Mouse (Mus musculus) gastrocnemius, postnatal 4 days (tissue): ENCODE results near the gene Pgd. TPM values are rescaled to one million over a fixed set of nuclear protein-coding genes. Genes with fewer than 3 reads are reported as not detected.
"Not testable (repeated sequence)": the region's sequence is repeated elsewhere in the genome, so short reads cannot be mapped to it uniquely, and the experiment has no call there.

Experiments used
- DNase-seq, 2 experiments: peaks; one replicate each; pipeline ENCODE4 v3.0.0; 2021 to 2022; ENCODE audit warnings: low spot score in 2 of 2, mixed read lengths in 2 of 2
- total RNA-seq, 2 experiments: library from RNA; stranded (reverse); gene quantifications; 2 replicates each; pipeline ENCODE4 v1.2.3; 2021

Pgd gene
- total RNA-seq, 2 experiments from 2014 or later, result 42.5 to 47.9 TPM

DNA sequence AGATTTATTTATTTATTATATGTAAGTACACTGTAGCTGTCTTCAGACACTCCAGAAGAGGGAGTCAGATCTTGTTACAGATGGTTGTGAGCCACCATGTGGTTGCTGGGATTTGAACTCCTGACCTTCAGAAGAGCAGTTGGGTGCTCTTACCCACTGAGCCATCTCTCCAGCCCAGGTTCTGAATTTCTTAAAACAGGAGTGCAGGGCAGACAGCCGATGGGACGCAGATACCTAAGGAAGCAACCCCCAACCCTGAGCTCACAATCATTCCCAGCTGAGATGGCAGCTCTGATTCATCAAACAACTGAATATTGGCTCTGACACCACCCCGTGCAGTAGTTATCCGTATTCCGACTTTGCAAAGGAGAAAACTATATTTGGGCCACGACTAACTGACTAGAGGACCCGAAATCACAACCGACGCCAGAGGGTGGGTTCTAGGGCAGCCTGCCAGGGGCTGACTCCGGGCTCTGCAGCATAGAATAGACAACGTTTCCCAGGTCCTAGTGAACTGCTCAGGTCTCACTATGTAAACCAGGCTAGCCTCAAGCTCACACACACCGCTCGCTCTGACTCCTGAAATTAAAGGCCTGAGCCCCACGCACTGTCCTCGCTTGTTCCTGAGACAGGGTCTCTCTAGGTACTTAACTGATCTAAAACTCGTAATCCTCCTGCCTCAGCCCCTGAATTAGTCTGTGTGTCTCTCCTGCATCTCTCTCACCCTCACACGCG is 30.3 kb downstream of the Pgd start:
- DNase-seq, result no peak

DNA sequence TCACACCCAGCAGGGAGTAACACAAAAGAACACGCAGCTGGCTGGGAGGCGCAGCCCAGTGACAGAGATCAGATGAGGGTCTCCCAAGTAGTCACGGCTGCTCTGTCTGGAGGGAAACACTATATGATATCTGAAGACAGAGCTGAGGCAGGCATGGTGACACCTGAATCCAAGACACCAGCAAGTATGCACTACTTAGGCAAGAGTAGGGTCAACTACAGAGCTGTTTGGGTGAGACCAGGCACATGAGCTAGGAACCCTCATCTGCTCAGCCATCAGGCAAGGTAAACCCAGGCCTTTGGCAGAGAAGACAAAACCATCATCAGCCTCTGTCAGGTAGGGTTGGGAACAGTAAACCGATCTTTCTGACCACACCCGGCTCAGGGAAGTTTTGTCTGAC is 33.2 kb downstream of the Pgd start:
- DNase-seq, result no peak

DNA sequence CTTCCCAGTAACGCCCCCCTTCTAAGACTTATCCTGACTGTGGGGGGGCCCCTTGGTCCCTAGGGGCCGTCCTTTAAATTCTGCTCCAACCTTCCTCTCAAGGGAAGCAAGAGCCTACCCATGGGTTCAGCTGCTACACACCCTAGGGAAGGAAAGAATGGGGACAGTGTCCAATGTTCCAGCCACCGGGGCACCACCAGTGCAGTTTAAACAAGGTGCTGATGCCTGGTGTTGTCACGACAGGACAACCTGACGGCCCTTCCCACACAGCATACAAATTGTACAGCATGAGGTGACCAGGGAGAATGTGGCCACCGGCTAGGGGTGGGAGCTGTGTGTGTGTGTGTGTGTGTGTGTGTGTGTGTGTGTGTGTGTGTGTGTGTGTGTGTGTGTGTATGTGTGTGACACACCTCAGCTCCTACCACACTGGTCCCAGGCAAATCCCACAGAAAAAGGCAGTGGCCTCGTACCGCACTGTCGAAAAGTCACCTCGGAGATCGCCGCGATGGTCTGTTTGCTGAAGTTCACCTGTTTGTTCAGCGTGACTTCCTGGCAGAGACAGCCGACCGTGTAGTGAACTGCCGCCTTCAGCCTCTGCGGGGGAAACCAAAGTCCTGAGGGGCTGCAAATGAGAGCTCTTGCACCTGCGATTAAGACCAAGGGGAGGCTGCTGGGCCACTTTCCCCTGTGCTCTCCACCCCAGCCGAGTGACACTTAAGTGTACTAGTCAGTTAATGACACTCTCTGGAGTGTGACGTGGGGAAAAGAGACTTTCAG is 34.6 kb downstream of the Pgd start:
- no peak for DNase-seq

DNA sequence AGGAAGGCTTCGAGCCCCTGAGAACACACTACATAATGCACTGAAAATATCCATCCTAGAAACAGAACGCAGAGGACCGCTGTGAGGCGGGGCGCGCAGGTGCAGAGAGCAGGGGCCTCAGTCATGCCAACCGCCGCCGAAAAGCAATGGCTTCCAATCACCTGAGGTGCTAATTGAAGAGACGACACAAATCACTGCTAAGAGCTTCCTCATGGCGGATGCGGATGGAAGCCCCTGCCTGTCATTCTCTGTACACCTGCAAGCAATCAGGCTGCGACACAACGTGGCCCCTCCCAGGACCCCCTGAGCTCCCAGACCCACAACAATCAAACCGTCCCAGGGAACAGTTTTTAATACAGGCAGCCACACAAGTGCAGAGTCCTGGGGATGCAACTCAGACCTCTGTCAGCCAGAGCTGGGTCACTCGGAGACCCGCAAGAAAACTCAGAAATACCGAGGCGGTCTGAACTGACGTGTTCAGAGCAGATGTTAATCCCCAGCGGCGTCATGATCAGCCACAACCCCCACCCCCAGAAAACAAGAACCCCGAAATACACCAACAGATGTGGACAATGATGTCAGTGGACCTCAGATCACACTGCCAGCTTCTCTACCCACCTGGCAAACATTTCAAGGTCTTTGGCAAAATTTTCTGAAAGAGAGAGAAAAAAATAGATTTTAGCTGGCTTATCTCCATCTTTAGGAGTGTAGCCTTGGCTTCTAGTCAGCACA is 35.4 kb downstream of the Pgd start:
- DNase-seq, result no peak

DNA sequence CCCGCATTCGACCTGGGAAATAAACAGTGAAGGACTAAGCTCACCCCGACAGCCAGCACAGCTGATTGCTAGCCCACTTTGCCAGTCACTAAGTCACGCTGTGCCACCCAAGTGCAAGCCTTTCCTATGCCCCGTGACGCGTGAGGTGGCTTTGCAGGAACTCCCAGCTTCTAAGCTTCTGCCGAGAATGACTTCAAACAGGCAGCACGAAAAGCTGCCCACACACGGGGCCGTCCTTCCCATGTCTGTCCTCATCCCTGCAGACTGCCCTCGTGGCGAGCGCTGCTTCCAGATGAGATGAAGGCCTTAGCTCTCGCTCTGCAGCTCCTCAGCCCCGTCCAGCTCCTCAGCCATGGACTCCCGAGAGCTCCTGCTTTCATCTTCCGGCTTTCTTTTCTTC is 38.1 kb downstream of the Pgd start:
- DNase-seq, result no peak

DNA sequence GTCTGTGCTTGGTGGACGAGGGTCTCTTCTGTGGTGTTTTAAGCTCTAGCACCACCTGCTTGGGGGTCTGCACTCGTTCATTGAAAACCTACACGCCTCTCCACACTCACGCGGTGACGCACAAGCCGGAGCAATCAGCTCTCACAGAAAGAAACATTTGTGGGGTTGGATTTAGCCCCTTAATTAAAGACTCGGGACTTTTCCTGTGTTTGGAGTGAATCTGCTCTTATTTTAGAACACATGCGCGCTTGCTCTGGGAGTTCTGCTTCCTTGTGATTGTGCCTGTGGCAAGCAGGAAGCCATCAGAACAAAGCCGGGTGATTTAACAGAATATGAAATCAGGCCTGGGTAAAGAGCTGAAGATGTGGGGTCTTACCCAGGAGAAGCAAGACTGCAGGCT is 39.9 kb downstream of the Pgd start, which contains the start of gene Cort:
TSS of gene Cort (minus strand) at position 101 of the 400 bp plus-strand sequence.
- no peak for DNase-seq

DNA sequence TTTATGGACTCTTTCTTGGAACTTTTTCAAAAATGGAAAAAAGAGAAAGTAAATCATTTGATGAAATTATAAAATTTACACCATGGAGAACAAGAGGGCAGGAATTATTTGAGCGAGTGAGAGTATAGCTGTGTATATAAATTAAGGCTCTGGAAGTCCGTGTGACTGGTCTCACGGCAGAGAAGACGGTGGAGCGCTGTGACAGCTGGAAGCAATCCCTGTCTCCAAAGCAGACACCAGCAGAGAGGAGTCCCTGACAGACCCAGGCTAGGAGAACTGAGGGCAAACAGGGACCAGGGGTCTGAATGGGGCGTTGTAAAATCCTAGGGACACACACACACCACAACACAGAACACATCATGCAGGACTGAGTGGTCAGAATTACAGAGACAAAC is 40.5 kb downstream of the Pgd start:
- no peak for DNase-seq

DNA sequence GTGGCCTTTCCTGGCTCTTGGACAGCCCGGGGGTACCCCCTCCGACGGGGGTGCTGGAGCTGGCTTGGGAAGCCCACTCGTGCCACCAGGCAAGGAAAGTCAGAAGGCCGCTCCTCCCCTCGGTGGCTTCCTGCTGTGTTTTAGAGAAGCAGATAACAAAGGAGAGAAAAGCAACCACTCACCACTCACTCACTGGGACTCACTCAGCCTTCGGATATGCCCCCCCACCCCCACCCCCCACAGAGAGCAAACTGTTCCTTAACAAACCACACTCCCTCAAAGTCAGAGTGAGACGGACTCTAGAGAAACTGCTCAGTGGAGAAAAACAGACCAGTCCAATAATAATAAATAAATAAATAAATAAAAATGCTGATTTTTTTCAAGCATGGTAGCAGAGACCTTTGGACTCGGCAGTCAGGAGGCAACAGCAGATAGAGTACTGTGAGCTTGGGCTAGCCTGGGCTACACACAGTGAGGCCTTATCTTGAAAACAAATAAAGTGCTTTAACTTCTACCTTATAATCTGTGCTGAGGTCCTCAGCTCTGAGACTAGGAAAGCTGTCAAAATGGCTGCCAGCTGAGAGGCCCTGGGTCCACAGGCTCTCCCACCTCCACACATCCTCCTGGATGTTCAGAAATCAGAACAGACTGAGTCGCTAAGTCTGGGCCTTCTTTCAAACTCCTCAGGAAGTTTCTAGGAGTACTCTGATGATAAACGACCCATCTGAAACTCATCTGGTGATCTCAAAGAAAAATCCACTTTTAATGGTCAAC is 41.0 kb downstream of the Pgd start:
- no peak for DNase-seq

DNA sequence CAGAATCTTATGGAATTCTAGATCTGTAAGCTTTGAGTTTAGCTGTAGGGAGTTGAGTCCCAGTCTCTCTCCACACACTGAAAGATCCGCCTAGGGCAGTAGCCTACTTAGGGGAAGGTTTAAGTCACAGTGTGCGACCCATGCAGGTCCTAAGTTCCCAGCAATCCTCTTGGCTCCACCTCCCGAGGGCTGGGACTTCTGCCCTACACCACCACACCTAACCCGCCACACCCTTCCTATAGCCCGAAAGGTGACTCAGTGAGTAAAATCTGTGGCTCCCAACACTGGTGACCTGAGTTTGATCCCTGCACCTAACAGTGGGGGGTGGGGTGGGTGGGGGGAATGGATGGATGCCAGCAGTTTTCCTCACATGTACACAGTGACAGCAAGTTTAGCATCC is 43.1 kb downstream of the Pgd start:
- DNase-seq, result no peak

DNA sequence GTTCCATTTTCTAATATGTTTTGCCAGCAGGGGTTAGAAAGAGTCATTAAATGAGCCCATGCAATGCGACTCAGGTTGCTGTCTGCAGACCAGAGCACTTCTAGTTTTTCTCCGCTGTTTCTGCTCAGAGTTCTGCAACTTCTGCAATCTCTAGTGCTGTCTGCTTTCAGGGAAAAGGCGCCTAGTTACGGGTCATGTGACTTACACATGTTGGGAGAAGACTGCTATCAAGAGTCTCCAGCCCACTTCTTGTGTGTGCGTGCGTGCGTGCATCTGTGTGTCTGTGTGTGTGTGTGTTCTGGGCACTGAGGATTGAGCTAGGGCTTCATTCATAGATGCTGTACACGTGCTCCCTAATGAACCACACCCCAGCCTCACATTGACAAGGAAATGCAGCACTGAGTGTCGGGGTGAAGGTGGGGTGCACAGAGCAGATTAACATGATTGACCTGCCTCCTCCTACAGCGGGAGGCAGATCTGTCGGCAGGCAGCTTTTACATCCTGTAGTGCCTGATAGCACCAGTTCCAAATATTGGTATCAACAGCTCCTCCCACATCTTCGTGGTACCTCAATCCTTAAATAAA is 46.5 kb downstream of the Pgd start:
- DNase-seq, result not testable (repeated sequence)

DNA sequence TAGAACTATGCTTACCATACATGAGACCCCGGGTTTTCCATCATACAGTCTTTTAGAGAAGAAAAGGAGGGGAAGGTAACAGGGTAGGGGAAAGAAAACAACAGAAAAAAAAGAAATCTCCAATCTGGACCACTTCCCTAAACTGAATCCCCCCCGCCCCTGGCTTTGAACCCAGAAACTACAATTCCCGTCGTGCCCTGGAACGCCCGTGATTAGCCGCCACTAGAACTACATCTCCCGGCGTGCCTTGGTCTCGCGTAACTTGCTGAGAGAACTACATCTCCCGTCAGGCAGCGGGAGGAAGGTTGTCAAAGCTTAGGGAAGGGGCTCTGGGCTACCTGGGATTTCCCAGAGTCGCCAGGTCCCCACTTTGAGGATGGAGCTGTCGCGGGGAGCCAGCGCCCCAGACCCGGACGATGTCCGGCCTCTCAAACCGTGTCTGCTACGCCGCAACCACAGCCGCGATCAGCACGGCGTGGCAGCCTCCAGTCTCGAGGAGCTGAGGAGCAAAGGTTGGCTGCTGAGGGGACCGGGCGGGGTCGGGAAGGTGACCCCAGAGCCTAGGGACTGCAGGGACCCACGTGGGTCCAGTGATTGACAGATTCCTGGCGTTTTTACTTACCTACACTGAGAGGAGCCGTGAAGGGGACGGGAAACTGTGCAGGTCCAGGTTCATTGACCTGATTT is 62.6 kb downstream of the Pgd start, which contains the start of gene Dffa:
TSS of gene Dffa (plus strand) at position 272 of the 687 bp plus-strand sequence.
- peak; percentile 56 to 88 for DNase-seq

DNA sequence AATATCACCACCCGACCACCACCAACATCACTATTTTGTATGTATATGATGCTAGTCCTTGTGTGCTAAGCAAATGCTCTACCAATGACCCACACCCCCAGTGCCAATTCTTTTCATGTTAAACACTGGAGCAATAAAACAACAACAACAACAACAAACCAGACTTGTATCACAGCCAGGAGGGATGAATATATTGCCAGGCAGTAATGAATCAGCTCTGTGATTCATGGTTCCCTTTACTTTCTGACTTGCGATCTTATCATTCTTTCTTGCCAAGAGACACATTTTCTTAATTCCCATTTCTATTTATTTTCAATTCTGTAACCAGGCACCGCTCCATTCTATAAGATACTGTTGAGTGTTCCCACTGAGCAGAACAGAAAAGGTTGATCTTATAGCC is 65.1 kb downstream of the Pgd start:
- no peak for DNase-seq

DNA sequence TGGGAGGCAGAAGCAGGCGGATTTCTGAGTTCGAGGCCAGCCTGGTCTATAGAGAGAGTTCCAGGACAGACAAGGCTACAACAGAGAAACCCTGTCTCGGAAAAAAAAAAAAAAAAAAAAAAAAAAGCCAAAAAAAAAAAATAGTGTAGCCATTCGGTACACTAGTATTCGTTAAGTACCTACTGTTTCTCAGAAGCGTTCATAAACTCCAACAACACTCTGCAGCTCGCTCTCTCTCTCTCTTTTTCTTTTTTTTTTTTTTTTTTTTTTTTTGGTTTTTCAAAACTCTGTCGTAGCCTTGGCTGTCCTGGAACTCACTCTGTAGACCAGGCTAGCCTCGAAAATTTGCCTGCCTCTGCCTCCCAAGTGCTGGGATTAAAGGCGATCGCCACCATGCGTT is 66.1 kb downstream of the Pgd start:
- not testable (repeated sequence) for DNase-seq

Other genes with a start within 250 kb of the Pgd start
- gene Pex14, start 66.9 kb downstream of the Pgd start, total RNA-seq, result 10 to 100 TPM; 29.0 to 30.3 TPM
- 10 to 100 TPM; 33.0 TPM for gene Dffa, start 62.6 kb downstream of the Pgd start, total RNA-seq
- gene Cort, start 40.0 kb downstream of the Pgd start, total RNA-seq, result 1 to 10 TPM in 1 of 2 experiments, under 1 TPM in 1; 0.41 to 1.4 TPM
- 10 to 100 TPM; 12.5 to 12.7 TPM for gene Cenps, start 29.1 kb downstream of the Pgd start, total RNA-seq
- 100 to 1,000 TPM; 266 to 283 TPM for gene Kif1b, start 140.9 kb upstream of the Pgd start, total RNA-seq